Mouse (Mus musculus): ENCODE results near the gene Angpt4. TPM values are rescaled to one million over a fixed set of nuclear protein-coding genes. Genes with fewer than 3 reads are reported as not detected.

Angpt4 gene
- polyA plus RNA-seq, 1 experiment from 2014 or later, result 0.32 TPM

DNA sequence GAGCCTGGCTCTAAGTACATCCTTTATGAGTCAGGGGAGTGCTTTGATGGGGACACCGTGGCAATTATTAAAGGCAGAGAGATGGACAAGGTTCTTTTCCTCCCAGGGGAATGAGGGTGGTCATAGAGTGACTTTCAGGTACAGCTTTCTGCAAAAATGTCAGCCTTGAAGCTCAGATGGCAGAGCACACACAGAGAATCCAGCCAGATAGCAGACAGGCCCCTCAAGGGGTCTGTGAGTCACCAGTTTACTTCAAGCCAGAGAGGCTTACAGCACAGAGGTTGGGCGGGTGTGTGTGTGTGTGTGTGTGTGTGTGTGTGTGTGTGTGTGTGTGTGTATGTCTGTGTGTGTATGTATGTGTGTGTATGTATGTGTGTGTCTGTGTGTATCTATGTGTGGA lies 4.0 kb upstream of the Angpt4 start:
- no peaks in the 10 kb centered on the region for H3K36me3 ChIP-seq (ENCODE audit: control insufficient read depth, insufficient read depth, low read length)
- no peak overlapping the region for H3K4me3 ChIP-seq (ENCODE audit: low read depth, low read length)
- no peak for ATAC-seq (replicated peaks; ENCODE audit: low FRiP score)
- no peak overlapping the region for H3K27ac ChIP-seq (ENCODE audit: low read depth, low read length)
- H3K4me1 ChIP-seq (replicated peaks; ENCODE audit: control insufficient read depth, insufficient read depth, low read length), result 0 out of 2 replicates have a peak, but pooled peaks cover 4% of the 10 kb centered on the region
- whole genome bisulfite sequencing, result 54% methylated on average over 2 of the region's 2 CpGs
- H3K27me3 ChIP-seq (replicated peaks; ENCODE audit: control insufficient read depth, insufficient read depth, low read length), result no peaks in the 10 kb centered on the region
- no peaks in the 10 kb centered on the region for H3K9me3 ChIP-seq (ENCODE audit: control insufficient read depth, low read length)
- no peak overlapping the region for H3K4me2 ChIP-seq
- H3K9ac ChIP-seq (ENCODE audit: low read depth, low read length), result no peak overlapping the region
- no peak for DNase-seq (ENCODE audit: low spot score)

DNA sequence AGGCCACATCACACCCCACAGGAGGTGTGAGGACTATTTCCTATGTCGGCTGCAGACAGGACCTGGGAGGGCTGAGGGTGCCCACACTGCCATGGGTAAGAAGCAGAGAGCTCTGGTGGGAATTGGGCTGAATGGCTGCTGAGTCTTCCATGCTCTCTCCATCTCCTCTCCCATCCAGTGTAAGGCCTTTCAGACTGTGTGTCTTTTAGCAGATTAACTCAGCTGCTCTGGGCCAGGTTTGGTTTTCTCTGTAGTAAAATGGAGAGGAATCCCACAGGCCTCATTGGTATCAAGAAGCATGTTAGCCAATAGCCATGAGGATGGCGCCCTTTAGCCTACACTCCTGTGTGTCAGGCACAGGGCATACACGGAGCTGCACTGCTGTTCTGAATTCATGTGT lies 1.6 kb upstream of the Angpt4 start:
- no peak overlapping the region for H3K4me3 ChIP-seq (ENCODE audit: low read depth, low read length)
- ATAC-seq (replicated peaks; ENCODE audit: low FRiP score), result no peak
- H3K27ac ChIP-seq (ENCODE audit: low read depth, low read length), result no peak overlapping the region
- no peak overlapping the region for H3K4me2 ChIP-seq
- 0 out of 2 replicates have a peak, but pooled peaks cover 4% of the 10 kb centered on the region for H3K4me1 ChIP-seq (replicated peaks; ENCODE audit: control insufficient read depth, insufficient read depth, low read length)
- no peak overlapping the region for H3K9ac ChIP-seq (ENCODE audit: low read depth, low read length)
- H3K27me3 ChIP-seq (replicated peaks; ENCODE audit: control insufficient read depth, insufficient read depth, low read length), result no peaks in the 10 kb centered on the region
- no peak for DNase-seq (ENCODE audit: low spot score)
- no peaks in the 10 kb centered on the region for H3K36me3 ChIP-seq (ENCODE audit: control insufficient read depth, insufficient read depth, low read length)
- H3K9me3 ChIP-seq (ENCODE audit: control insufficient read depth, low read length), result no peaks in the 10 kb centered on the region
- 59% methylated on average over 3 of the region's 3 CpGs for WGBS

DNA sequence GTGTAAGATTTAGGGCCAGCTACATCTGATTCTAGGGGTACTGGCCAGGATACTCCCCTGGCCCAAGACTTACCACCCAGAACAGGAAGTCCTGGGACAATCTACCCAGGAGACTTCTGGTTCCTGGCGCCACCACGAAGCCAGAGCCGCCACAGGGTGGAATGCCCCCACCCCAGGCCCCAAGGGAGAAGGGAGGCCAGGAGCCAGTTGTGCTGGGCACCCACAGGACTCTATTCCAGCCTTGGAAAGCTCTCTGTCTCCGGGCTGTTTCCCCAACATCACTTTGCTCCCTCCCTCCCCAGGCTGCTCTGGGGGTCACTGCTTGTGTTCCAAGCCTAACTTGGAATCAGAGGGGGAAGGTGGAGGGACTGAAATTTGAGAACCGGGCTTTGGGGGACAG lies 512 bp upstream of the Angpt4 start:
- Histone ChIP-seq H3K4me1 (replicated peaks; ENCODE audit: control insufficient read depth, insufficient read depth, low read length) (0 out of 2 replicates have a peak, but pooled peaks cover 4% of the 10 kb centered on the region), H3K4me2 (no peak overlapping the region), H3K9me3 (ENCODE audit: control insufficient read depth, low read length) (no peaks in the 10 kb centered on the region), H3K27ac (ENCODE audit: low read depth, low read length) (no peak overlapping the region), H3K9ac (ENCODE audit: low read depth, low read length) (no peak overlapping the region), H3K27me3 (replicated peaks; ENCODE audit: control insufficient read depth, insufficient read depth, low read length) (no peaks in the 10 kb centered on the region), H3K4me3 (ENCODE audit: low read depth, low read length) (no peak overlapping the region), H3K36me3 (ENCODE audit: control insufficient read depth, insufficient read depth, low read length) (no peaks in the 10 kb centered on the region)
- WGBS, result 38% methylated on average over 5 of the region's 5 CpGs
- ATAC-seq (replicated peaks; ENCODE audit: low FRiP score) (no peak), DNase-seq (ENCODE audit: low spot score) (no peak)

DNA sequence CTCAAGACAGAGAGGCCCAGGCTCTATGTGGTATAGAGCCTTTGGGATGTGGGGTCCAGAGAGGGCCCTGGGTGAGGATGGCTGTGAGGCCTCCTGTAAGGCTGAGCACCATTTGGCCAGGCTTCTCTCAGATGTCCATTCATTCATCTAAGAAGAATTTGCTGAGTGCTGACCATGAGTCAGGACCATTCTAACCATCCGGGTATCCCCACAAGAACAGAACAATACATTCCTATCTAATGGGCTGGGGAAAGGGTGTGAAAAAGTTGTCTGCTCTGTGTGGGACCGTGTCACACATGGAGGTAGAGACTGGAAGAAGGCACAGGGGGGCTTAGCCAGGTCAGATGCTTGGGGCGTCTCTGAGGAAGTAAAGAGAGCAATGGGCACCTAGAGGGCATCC lies 741 bp downstream of the Angpt4 start:
- Histone ChIP-seq H3K9me3 (ENCODE audit: control insufficient read depth, low read length) (no peaks in the 10 kb centered on the region), H3K9ac (ENCODE audit: low read depth, low read length) (no peak overlapping the region), H3K27me3 (replicated peaks; ENCODE audit: control insufficient read depth, insufficient read depth, low read length) (no peaks in the 10 kb centered on the region), H3K4me2 (no peak overlapping the region), H3K27ac (ENCODE audit: low read depth, low read length) (no peak overlapping the region), H3K36me3 (ENCODE audit: control insufficient read depth, insufficient read depth, low read length) (no peaks in the 10 kb centered on the region), H3K4me1 (replicated peaks; ENCODE audit: control insufficient read depth, insufficient read depth, low read length) (0 out of 2 replicates have a peak, but pooled peaks cover 4% of the 10 kb centered on the region), H3K4me3 (ENCODE audit: low read depth, low read length) (no peak overlapping the region)
- ATAC-seq (replicated peaks; ENCODE audit: low FRiP score) (no peak), DNase-seq (ENCODE audit: low spot score) (no peak)
- 73% methylated on average over 3 of the region's 3 CpGs for WGBS

DNA sequence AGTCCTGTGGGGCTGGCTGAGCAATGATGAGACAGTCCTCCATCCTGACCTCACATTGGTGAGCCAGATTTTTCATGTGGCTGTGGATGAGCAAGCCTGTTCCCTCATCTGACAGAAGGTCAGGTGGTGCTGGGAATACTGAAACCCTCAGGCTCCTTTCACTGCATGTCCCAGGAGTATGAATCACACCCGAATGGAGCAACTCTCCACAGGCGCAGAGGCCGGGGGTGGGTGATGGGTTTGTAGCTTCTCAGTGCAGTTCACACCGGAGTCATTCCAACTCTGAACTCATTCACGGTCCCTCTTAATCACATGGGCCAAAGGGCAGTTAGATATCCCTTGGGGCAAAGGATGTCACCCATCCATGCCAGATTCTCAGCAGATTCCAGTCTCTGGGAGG lies 3.1 kb downstream of the Angpt4 start:
- Histone ChIP-seq H3K9ac (ENCODE audit: low read depth, low read length) (no peak overlapping the region), H3K4me1 (replicated peaks; ENCODE audit: control insufficient read depth, insufficient read depth, low read length) (0 out of 2 replicates have a peak, but pooled peaks cover 4% of the 10 kb centered on the region), H3K27ac (ENCODE audit: low read depth, low read length) (no peak overlapping the region), H3K36me3 (ENCODE audit: control insufficient read depth, insufficient read depth, low read length) (no peaks in the 10 kb centered on the region), H3K27me3 (replicated peaks; ENCODE audit: control insufficient read depth, insufficient read depth, low read length) (no peaks in the 10 kb centered on the region), H3K4me2 (no peak overlapping the region), H3K9me3 (ENCODE audit: control insufficient read depth, low read length) (no peaks in the 10 kb centered on the region), H3K4me3 (ENCODE audit: low read depth, low read length) (no peak overlapping the region)
- DNase-seq (ENCODE audit: low spot score) (no peak), ATAC-seq (replicated peaks; ENCODE audit: low FRiP score) (no peak)
- 80% methylated on average over 5 of the region's 5 CpGs for WGBS

DNA sequence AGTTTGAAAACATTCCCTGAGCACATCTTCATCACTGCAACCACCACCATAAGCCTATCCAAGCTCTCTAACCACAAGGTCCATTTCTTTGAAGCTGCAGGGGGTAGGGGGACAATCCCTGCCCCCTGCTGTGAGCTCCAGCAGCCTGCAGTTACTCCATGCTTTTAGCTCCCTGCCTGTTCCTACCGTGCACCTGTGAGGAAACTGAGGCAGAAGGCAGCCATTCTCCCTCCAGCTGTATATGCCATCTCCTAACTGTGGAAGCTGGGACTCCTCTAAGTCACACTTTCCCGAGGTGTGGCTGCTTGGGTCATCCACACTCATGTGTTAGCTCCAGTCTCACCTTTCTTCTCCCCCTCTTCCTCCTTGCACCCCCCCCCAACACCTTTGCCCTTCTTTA lies 4.1 kb downstream of the Angpt4 start:
- H3K9me3 ChIP-seq (ENCODE audit: control insufficient read depth, low read length), result no peaks in the 10 kb centered on the region
- H3K9ac ChIP-seq (ENCODE audit: low read depth, low read length), result no peak overlapping the region
- ATAC-seq (replicated peaks; ENCODE audit: low FRiP score) (no peak), DNase-seq (ENCODE audit: low spot score) (no peak)
- no peak overlapping the region for H3K4me3 ChIP-seq (ENCODE audit: low read depth, low read length)
- no peaks in the 10 kb centered on the region for H3K36me3 ChIP-seq (ENCODE audit: control insufficient read depth, insufficient read depth, low read length)
- WGBS, result 28% methylated on average over 2 of the region's 2 CpGs
- 0 out of 2 replicates have a peak, but pooled peaks cover 4% of the 10 kb centered on the region for H3K4me1 ChIP-seq (replicated peaks; ENCODE audit: control insufficient read depth, insufficient read depth, low read length)
- no peak overlapping the region for H3K27ac ChIP-seq (ENCODE audit: low read depth, low read length)
- no peak overlapping the region for H3K4me2 ChIP-seq
- no peaks in the 10 kb centered on the region for H3K27me3 ChIP-seq (replicated peaks; ENCODE audit: control insufficient read depth, insufficient read depth, low read length)

DNA sequence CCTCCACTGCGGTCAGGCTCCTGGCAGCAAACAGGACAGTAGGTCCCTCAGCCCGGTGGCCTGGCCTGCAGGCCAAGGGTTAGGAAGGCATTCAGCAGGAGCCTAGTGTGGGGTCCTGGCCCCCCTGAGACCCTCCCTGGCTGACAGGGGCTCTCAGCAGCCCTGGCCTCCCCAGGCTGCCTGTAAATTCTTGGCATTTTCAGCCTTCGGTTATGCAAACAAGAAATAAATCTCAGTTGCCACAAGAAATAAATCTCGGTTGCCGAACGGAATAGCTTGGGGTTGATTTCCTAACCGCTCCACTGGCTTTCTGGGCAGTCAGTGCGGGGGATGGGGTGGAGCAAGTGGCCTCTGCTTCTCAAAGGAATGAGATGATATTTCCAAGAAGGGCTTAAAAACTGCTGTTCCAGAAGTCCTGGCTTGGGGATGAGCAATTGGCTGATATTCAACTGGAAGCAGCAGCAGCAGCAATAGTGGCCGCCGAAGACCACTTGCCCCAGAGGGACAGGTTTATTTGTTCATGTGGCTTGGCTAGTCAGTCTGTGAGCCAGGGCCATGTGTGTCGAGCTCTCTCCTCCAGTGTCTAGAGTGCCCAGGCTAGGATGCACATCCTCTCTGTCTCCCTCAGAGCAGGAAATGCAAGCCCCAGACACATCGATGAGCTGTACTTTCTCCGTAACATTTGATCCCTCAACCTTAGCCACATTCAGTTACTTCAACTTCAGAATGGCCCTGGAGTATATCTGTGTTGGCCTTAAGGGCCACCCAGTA lies 5.2 kb downstream of the Angpt4 start:
- Histone ChIP-seq H3K27ac (ENCODE audit: low read depth, low read length) (no peak overlapping the region), H3K4me1 (replicated peaks; ENCODE audit: control insufficient read depth, insufficient read depth, low read length) (0 out of 2 replicates have a peak, but pooled peaks cover 2% of the 10 kb centered on the region), H3K4me2 (no peak overlapping the region), H3K27me3 (replicated peaks; ENCODE audit: control insufficient read depth, insufficient read depth, low read length) (no peaks in the 10 kb centered on the region), H3K36me3 (ENCODE audit: control insufficient read depth, insufficient read depth, low read length) (no peaks in the 10 kb centered on the region), H3K9ac (ENCODE audit: low read depth, low read length) (no peak overlapping the region), H3K9me3 (ENCODE audit: control insufficient read depth, low read length) (no peaks in the 10 kb centered on the region), H3K4me3 (ENCODE audit: low read depth, low read length) (no peak overlapping the region)
- ATAC-seq (replicated peaks; ENCODE audit: low FRiP score) (no peak), DNase-seq (ENCODE audit: low spot score) (no peak)
- 63% methylated on average over 13 of the region's 13 CpGs for WGBS

DNA sequence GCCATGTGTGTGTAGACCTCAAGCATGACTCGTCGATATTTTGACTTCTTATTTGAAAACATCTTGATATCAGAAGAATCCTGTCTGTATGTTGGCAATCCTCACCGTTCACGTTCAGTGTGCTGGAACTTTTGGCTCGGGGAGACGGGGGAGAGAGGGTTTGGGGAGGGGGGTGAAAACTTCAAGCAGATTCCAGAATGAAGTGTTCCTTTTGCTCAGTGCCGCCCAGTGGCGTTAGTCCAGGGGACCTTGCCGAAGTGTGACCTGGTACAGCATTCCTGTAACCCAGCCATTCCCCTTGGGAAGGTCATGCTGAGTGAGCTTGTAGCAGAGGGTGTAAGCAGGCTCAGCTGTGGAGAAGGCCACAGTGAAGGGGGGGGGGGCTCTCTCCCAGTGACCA lies 8.1 kb downstream of the Angpt4 start:
- Histone ChIP-seq H3K4me3 (ENCODE audit: low read depth, low read length) (no peak overlapping the region), H3K27me3 (replicated peaks; ENCODE audit: control insufficient read depth, insufficient read depth, low read length) (no peaks in the 10 kb centered on the region), H3K9me3 (ENCODE audit: control insufficient read depth, low read length) (no peaks in the 10 kb centered on the region), H3K27ac (ENCODE audit: low read depth, low read length) (no peak overlapping the region), H3K9ac (ENCODE audit: low read depth, low read length) (no peak overlapping the region), H3K4me2 (no peak overlapping the region), H3K4me1 (replicated peaks; ENCODE audit: control insufficient read depth, insufficient read depth, low read length) (no peaks in the 10 kb centered on the region), H3K36me3 (ENCODE audit: control insufficient read depth, insufficient read depth, low read length) (no peaks in the 10 kb centered on the region)
- DNase-seq (ENCODE audit: low spot score), result no peak
- no peak for ATAC-seq (replicated peaks; ENCODE audit: low FRiP score)
- WGBS, result 54% methylated on average over 9 of the region's 9 CpGs

DNA sequence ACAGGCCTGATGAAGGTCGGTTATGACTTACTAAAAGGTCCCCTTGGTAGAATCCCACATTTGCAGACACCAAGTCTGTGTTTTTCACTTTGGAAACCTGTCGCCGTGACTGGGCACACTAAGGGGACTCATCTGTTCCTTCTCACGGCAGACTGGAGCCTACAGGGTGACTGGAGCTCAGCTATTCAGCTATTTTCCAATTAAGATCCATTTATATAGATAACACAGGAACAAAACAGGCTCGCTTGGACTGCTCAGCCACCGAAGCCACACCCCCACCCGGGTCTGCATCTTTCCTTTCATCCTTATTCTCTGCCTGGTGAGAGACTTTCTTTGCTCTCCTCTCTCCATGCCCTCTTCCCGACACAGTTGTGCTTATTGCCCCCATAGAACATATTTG lies 10.1 kb downstream of the Angpt4 start:
- Histone ChIP-seq H3K9ac (ENCODE audit: low read depth, low read length) (no peak overlapping the region), H3K27me3 (replicated peaks; ENCODE audit: control insufficient read depth, insufficient read depth, low read length) (no peaks in the 10 kb centered on the region), H3K36me3 (ENCODE audit: control insufficient read depth, insufficient read depth, low read length) (no peaks in the 10 kb centered on the region), H3K4me1 (replicated peaks; ENCODE audit: control insufficient read depth, insufficient read depth, low read length) (no peaks in the 10 kb centered on the region), H3K4me2 (no peak overlapping the region), H3K27ac (ENCODE audit: low read depth, low read length) (no peak overlapping the region), H3K4me3 (ENCODE audit: low read depth, low read length) (no peak overlapping the region), H3K9me3 (ENCODE audit: control insufficient read depth, low read length) (no peaks in the 10 kb centered on the region)
- DNase-seq (ENCODE audit: low spot score) (no peak), ATAC-seq (replicated peaks; ENCODE audit: low FRiP score) (no peak)
- 67% methylated on average over 8 of the region's 8 CpGs for WGBS
